Mouse (Mus musculus): Measurements from ENCODE around the gene Etv6. TPM values are rescaled to one million over a fixed set of nuclear protein-coding genes. Genes with fewer than 3 reads are reported as not detected.

The Etv6 gene
- polyA plus RNA-seq, 1 experiment, result 23.4 TPM

- no peak for TF ChIP-seq POLR2A (IDR thresholded peaks at IDR 0.05; ENCODE audit: borderline replicate concordance, low read depth, low read length)
- Histone ChIP-seq H3K4me1 (ENCODE audit: control insufficient read depth, insufficient read depth, low read length) (peaks cover 4% of the 10 kb centered on the region; the same call in 1 of the 2 replicates), H3K4me3 (ENCODE audit: insufficient read depth, low read length) (no peak overlapping the region), H3K27ac (ENCODE audit: insufficient read depth, low read depth, low read length) (no peak overlapping the region)
These were observed 238.4 kb downstream of the Etv6 start for GRCm38 (mm10) chr6:134273884-134274283.

GRCm38 (mm10) chr6:134276954-134277353 lies 241.5 kb downstream of the Etv6 start:
- TF ChIP-seq POLR2A (IDR thresholded peaks at IDR 0.05; ENCODE audit: borderline replicate concordance, low read depth, low read length) (no peak), CTCF (IDR thresholded peaks at IDR 0.05; ENCODE audit: low read depth, low read length) (no peak)

GRCm38 (mm10) chr6:134282095-134282494 lies 246.6 kb downstream of the Etv6 start:
- Histone ChIP-seq H3K4me1 (ENCODE audit: control insufficient read depth, insufficient read depth, low read length) (peaks cover 5% of the 10 kb centered on the region; the same call in 1 of the 2 replicates), H3K27ac (ENCODE audit: insufficient read depth, low read depth, low read length) (no peak overlapping the region), H3K4me3 (ENCODE audit: insufficient read depth, low read length) (no peak overlapping the region)
- TF ChIP-seq CTCF (IDR thresholded peaks at IDR 0.05; ENCODE audit: low read depth, low read length) (no peak), POLR2A (IDR thresholded peaks at IDR 0.05; ENCODE audit: borderline replicate concordance, low read depth, low read length) (no peak)

More at GRCm38 (mm10) chr6:134276954-134277353, 241.5 kb downstream of the Etv6 start:
- Histone ChIP-seq H3K4me3 (ENCODE audit: insufficient read depth, low read length) (no peak overlapping the region), H3K4me1 (ENCODE audit: control insufficient read depth, insufficient read depth, low read length) (peaks cover 5% of the 10 kb centered on the region; the same call in 1 of the 2 replicates), H3K27ac (ENCODE audit: insufficient read depth, low read depth, low read length) (no peak overlapping the region)

GRCm38 (mm10) chr6:134291823-134292222 lies 256.3 kb downstream of the Etv6 start:
- H3K27ac ChIP-seq (ENCODE audit: insufficient read depth, low read depth, low read length), result no peak overlapping the region
- TF ChIP-seq CTCF (IDR thresholded peaks at IDR 0.05; ENCODE audit: low read depth, low read length) (no peak), POLR2A (IDR thresholded peaks at IDR 0.05; ENCODE audit: borderline replicate concordance, low read depth, low read length) (no peak)
- H3K4me3 ChIP-seq (ENCODE audit: insufficient read depth, low read length), result no peak overlapping the region
- no peaks in the 10 kb centered on the region for H3K4me1 ChIP-seq (ENCODE audit: control insufficient read depth, insufficient read depth, low read length)

GRCm38 (mm10) chr6:134292404-134292803 lies 256.9 kb downstream of the Etv6 start:
- H3K4me3 ChIP-seq (ENCODE audit: insufficient read depth, low read length), result no peak overlapping the region
- no peaks in the 10 kb centered on the region for H3K4me1 ChIP-seq (ENCODE audit: control insufficient read depth, insufficient read depth, low read length)
- TF ChIP-seq CTCF (IDR thresholded peaks at IDR 0.05; ENCODE audit: low read depth, low read length) (no peak), POLR2A (IDR thresholded peaks at IDR 0.05; ENCODE audit: borderline replicate concordance, low read depth, low read length) (no peak)
- H3K27ac ChIP-seq (ENCODE audit: insufficient read depth, low read depth, low read length), result no peak overlapping the region

GRCm38 (mm10) chr6:134293615-134294508 lies 258.4 kb downstream of the Etv6 start:
- no peak overlapping the region for H3K27ac ChIP-seq (ENCODE audit: insufficient read depth, low read depth, low read length)
- no peaks in the 10 kb centered on the region for H3K4me1 ChIP-seq (ENCODE audit: control insufficient read depth, insufficient read depth, low read length)
- H3K4me3 ChIP-seq (ENCODE audit: insufficient read depth, low read length), result no peak overlapping the region
- TF ChIP-seq CTCF (IDR thresholded peaks at IDR 0.05; ENCODE audit: low read depth, low read length) (no peak), POLR2A (IDR thresholded peaks at IDR 0.05; ENCODE audit: borderline replicate concordance, low read depth, low read length) (no peak)

- no peaks in the 10 kb centered on the region for H3K4me1 ChIP-seq (ENCODE audit: control insufficient read depth, insufficient read depth, low read length)
- H3K4me3 ChIP-seq (ENCODE audit: insufficient read depth, low read length), result no peak overlapping the region
- no peak overlapping the region for H3K27ac ChIP-seq (ENCODE audit: insufficient read depth, low read depth, low read length)
- TF ChIP-seq POLR2A (IDR thresholded peaks at IDR 0.05; ENCODE audit: borderline replicate concordance, low read depth, low read length), result no peak
- no peak for TF ChIP-seq CTCF (IDR thresholded peaks at IDR 0.05; ENCODE audit: low read depth, low read length)
These were observed 262.6 kb downstream of the Etv6 start for GRCm38 (mm10) chr6:134297884-134298619.

- H3K4me3 ChIP-seq (ENCODE audit: insufficient read depth, low read length), result no peak overlapping the region
- H3K4me1 ChIP-seq (ENCODE audit: control insufficient read depth, insufficient read depth, low read length), result no peaks in the 10 kb centered on the region
- TF ChIP-seq CTCF (IDR thresholded peaks at IDR 0.05; ENCODE audit: low read depth, low read length), result no peak
- TF ChIP-seq POLR2A (IDR thresholded peaks at IDR 0.05; ENCODE audit: borderline replicate concordance, low read depth, low read length), result no peak
These were observed 266.5 kb downstream of the Etv6 start for GRCm38 (mm10) chr6:134301951-134302350.

GRCm38 (mm10) chr6:134311346-134311745 lies 275.8 kb downstream of the Etv6 start:
- Histone ChIP-seq H3K27ac (ENCODE audit: insufficient read depth, low read depth, low read length) (no peak overlapping the region), H3K4me1 (ENCODE audit: control insufficient read depth, insufficient read depth, low read length) (no peaks in the 10 kb centered on the region), H3K4me3 (ENCODE audit: insufficient read depth, low read length) (no peak overlapping the region)
- no peak for TF ChIP-seq POLR2A (IDR thresholded peaks at IDR 0.05; ENCODE audit: borderline replicate concordance, low read depth, low read length)
- TF ChIP-seq CTCF (IDR thresholded peaks at IDR 0.05; ENCODE audit: low read depth, low read length), result no peak

More at GRCm38 (mm10) chr6:134301951-134302350, 266.5 kb downstream of the Etv6 start:
- no peak overlapping the region for H3K27ac ChIP-seq (ENCODE audit: insufficient read depth, low read depth, low read length)

- H3K4me1 ChIP-seq (ENCODE audit: control insufficient read depth, insufficient read depth, low read length), result no peaks in the 10 kb centered on the region
- no peak for TF ChIP-seq POLR2A (IDR thresholded peaks at IDR 0.05; ENCODE audit: borderline replicate concordance, low read depth, low read length)
- TF ChIP-seq CTCF (IDR thresholded peaks at IDR 0.05; ENCODE audit: low read depth, low read length), result no peak
- no peak overlapping the region for H3K27ac ChIP-seq (ENCODE audit: insufficient read depth, low read depth, low read length)
- H3K4me3 ChIP-seq (ENCODE audit: insufficient read depth, low read length), result no peak overlapping the region
These were observed 277.1 kb downstream of the Etv6 start for GRCm38 (mm10) chr6:134312571-134312970.
